In genomic region chr17:47065307-47065901, GRCm38 (mm10) we compare ENCODE assay signal across 11 mouse cellular contexts. TPM values are rescaled to one million over a fixed set of nuclear protein-coding genes. Genes with fewer than 3 reads are reported as not detected.
DNase-seq lines count a peak whose midpoint lies in the region; ATAC-seq and TF ChIP-seq lines count a peak whose summit lies in the region.
"Had no signal": no experiment of that assay in that cellular context is flagged by ENCODE, and none has a peak within 500 bp of the region (broad histone marks: within the 10 kb centered on the region; RNA-seq: fewer than 3 reads in every experiment).

No protein-coding gene starts in this region.

- H3K9me3 ChIP-seq in kidney, embryonic 14.5 days (ENCODE audit: control insufficient read depth, low read length) = no peaks in the 10 kb centered on the region
- H3K9me3 ChIP-seq in forebrain, embryonic 11.5 days (ENCODE audit: control insufficient read depth, low read length) = no peaks in the 10 kb centered on the region
- H3K9me3 ChIP-seq in forebrain, embryonic 13.5 days (replicated peaks) = no peaks in the 10 kb centered on the region
- H3K9me3 ChIP-seq: embryonic facial prominence, embryonic 13.5 days; heart, embryonic 15.5 days had no signal

- no peak overlapping the region for H3K9ac ChIP-seq in kidney, embryonic 14.5 days (ENCODE audit: low read depth, low read length)
- H3K9ac ChIP-seq in forebrain, embryonic 11.5 days (ENCODE audit: low read length) = no peak overlapping the region
- H3K9ac ChIP-seq in forebrain, embryonic 13.5 days = no peak overlapping the region
- H3K9ac ChIP-seq: embryonic facial prominence, embryonic 13.5 days; heart, embryonic 15.5 days; lung, embryonic 14.5 days had no signal

- no peak for TF ChIP-seq CTCF in kidney, adult 2 months (conservative IDR thresholded peaks at IDR 0.05; ENCODE audit: insufficient read depth, insufficient read length, low read depth, low read length)
- TF ChIP-seq CTCF in embryonic fibroblast, embryonic 13.5 days (IDR thresholded peaks at IDR 0.05; ENCODE audit: borderline replicate concordance, insufficient read depth, low read length) = no peak

- H3K27me3 ChIP-seq in kidney, adult 2 months (replicated peaks; ENCODE audit: control insufficient read depth, insufficient read depth, low read length) = no peaks in the 10 kb centered on the region
- no peaks in the 10 kb centered on the region for H3K27me3 ChIP-seq in kidney, embryonic 14.5 days (ENCODE audit: control insufficient read depth, insufficient read depth, low read length)
- no peaks in the 10 kb centered on the region for H3K27me3 ChIP-seq in forebrain, embryonic 11.5 days (ENCODE audit: control insufficient read depth, insufficient read depth, low read length)
- no peaks in the 10 kb centered on the region for H3K27me3 ChIP-seq in forebrain, embryonic 13.5 days
- H3K27me3 ChIP-seq: embryonic facial prominence, embryonic 13.5 days; heart, embryonic 15.5 days had no signal

- ATAC-seq in kidney, embryonic 14.5 days (ENCODE audit: low FRiP score, low TSS enrichment) = no peak
- no peak for ATAC-seq in forebrain, embryonic 11.5 days (replicated peaks; ENCODE audit: low FRiP score)
- no peak for ATAC-seq in forebrain, embryonic 13.5 days

- H3K27ac ChIP-seq in kidney, adult 2 months (ENCODE audit: insufficient read depth, low read depth, low read length) = peak overlapping the region; percentile 90
- no peak overlapping the region for H3K27ac ChIP-seq in kidney, embryonic 14.5 days (ENCODE audit: low read depth, low read length)
- peak overlapping the region; percentile 48; the same call in 1 of the 2 replicates for H3K27ac ChIP-seq in embryonic fibroblast, embryonic 13.5 days (ENCODE audit: insufficient read depth, low read length)
- H3K27ac ChIP-seq in forebrain, embryonic 11.5 days (ENCODE audit: low read depth, low read length) = no peak overlapping the region
- no peak overlapping the region for H3K27ac ChIP-seq in forebrain, embryonic 13.5 days
- H3K27ac ChIP-seq: embryonic facial prominence, embryonic 13.5 days; heart, embryonic 15.5 days had no signal

- 63% methylated on average over 4 of the region's 4 CpGs for WGBS in kidney, adult 2 months
- 78% methylated on average over 4 of the region's 4 CpGs for WGBS in kidney, embryonic 14.5 days
- 81% methylated on average over 4 of the region's 4 CpGs for WGBS in forebrain, embryonic 11.5 days
- 76% methylated on average over 4 of the region's 4 CpGs for WGBS in forebrain, embryonic 13.5 days

- no peaks in the 10 kb centered on the region for H3K36me3 ChIP-seq in kidney, adult 2 months (ENCODE audit: control insufficient read depth, insufficient read depth, low read length)
- no peaks in the 10 kb centered on the region for H3K36me3 ChIP-seq in kidney, embryonic 14.5 days (ENCODE audit: control insufficient read depth, insufficient read depth, low read length)
- H3K36me3 ChIP-seq in forebrain, embryonic 11.5 days (ENCODE audit: control insufficient read depth, insufficient read depth, low read length) = no peaks in the 10 kb centered on the region
- no peaks in the 10 kb centered on the region for H3K36me3 ChIP-seq in forebrain, embryonic 13.5 days (ENCODE audit: poor library complexity, severe bottlenecking)
- H3K36me3 ChIP-seq: embryonic facial prominence, embryonic 13.5 days; heart, embryonic 15.5 days had no signal

- H3K4me3 ChIP-seq in kidney, adult 2 months (ENCODE audit: insufficient read depth, low read depth, low read length) = no peak overlapping the region
- no peak overlapping the region for H3K4me3 ChIP-seq in kidney, embryonic 14.5 days (ENCODE audit: low read length)
- H3K4me3 ChIP-seq in embryonic fibroblast, embryonic 13.5 days (ENCODE audit: insufficient read depth, low read length) = no peak overlapping the region
- no peak overlapping the region for H3K4me3 ChIP-seq in forebrain, embryonic 11.5 days (ENCODE audit: low read depth, low read length)
- no peak overlapping the region for H3K4me3 ChIP-seq in forebrain, embryonic 13.5 days
- H3K4me3 ChIP-seq: embryonic facial prominence, embryonic 13.5 days; heart, embryonic 15.5 days had no signal

- no peak for TF ChIP-seq POLR2A in kidney, adult 2 months (IDR thresholded peaks at IDR 0.05; ENCODE audit: low read depth, low read length)
- no peak for TF ChIP-seq POLR2A in embryonic fibroblast, embryonic 13.5 days (IDR thresholded peaks at IDR 0.05; ENCODE audit: low read depth, low read length)

- no peak overlapping the region for H3K4me2 ChIP-seq in kidney, embryonic 14.5 days (replicated peaks; ENCODE audit: low read depth, low read length)
- H3K4me2 ChIP-seq in forebrain, embryonic 11.5 days (ENCODE audit: low read depth, low read length, severe bottlenecking) = no peak overlapping the region
- H3K4me2 ChIP-seq in forebrain, embryonic 13.5 days = no peak overlapping the region
- H3K4me2 ChIP-seq: embryonic facial prominence, embryonic 13.5 days; heart, embryonic 15.5 days; lung, embryonic 14.5 days had no signal

- DNase-seq in kidney, adult 2 months = peak; percentile 61
- peak; percentile 79 for DNase-seq in Muller cell, postnatal 12 days (ENCODE audit: inconsistent ontology term)
- peak; percentile 56 to 62 for DNase-seq in kidney, postnatal 36 days
- no peak for DNase-seq in thymus, adult 18-20 months
- no peak for DNase-seq in forebrain, embryonic 11.5 days (ENCODE audit: low spot score)
- DNase-seq: lung, embryonic 14.5 days had no signal

- peaks cover 16% of the 10 kb centered on the region for H3K4me1 ChIP-seq in kidney, adult 2 months (ENCODE audit: control insufficient read depth, insufficient read depth, low read length)
- no peaks in the 10 kb centered on the region for H3K4me1 ChIP-seq in kidney, embryonic 14.5 days (ENCODE audit: control insufficient read depth, insufficient read depth, low read length)
- 0 out of 2 replicates have a peak, but pooled peaks cover 3% of the 10 kb centered on the region for H3K4me1 ChIP-seq in embryonic fibroblast, embryonic 13.5 days (ENCODE audit: control insufficient read depth, insufficient read depth, low read length)
- no peaks in the 10 kb centered on the region for H3K4me1 ChIP-seq in forebrain, embryonic 11.5 days (replicated peaks; ENCODE audit: control insufficient read depth, insufficient read depth, low read length)
- no peaks in the 10 kb centered on the region for H3K4me1 ChIP-seq in forebrain, embryonic 13.5 days
- H3K4me1 ChIP-seq: embryonic facial prominence, embryonic 13.5 days; heart, embryonic 15.5 days had no signal

RNA-seq across cellular contexts. Expression of gene Ubr2, which starts 55.0 kb away (rescaled TPM):
- polyA plus RNA-seq in kidney, adult 2 months (2012; rRNA removed) = 25.3 and 27.2 TPM in 2 replicates
- polyA plus RNA-seq in kidney, embryonic 14.5 days (2014; fragmentation: Nextera tagmentation; extraction: Ambion mirVana) = 18.9 and 30.4 TPM in 2 replicates
- polyA plus RNA-seq in embryonic fibroblast, embryonic 13.5 days (2011; ENCODE audit: insufficient read length, low read depth, missing spikeins) = 69.1 and 71.8 TPM in 2 replicates
- 20.4 and 21.2 TPM in 2 replicates for polyA plus RNA-seq in forebrain, embryonic 11.5 days (2014; fragmentation: Nextera tagmentation; extraction: Ambion mirVana)
- polyA plus RNA-seq in forebrain, embryonic 13.5 days (2015; fragmentation: Nextera tagmentation; extraction: Ambion mirVana) = 11.8 and 13.7 TPM in 2 replicates

Comparison
In these comparisons a context has a peak if more than half of its experiments do, and no peak if none do; other contexts are left out.
1. H3K27ac ChIP-seq: peak in kidney, adult 2 months (single experiment) and embryonic fibroblast, embryonic 13.5 days (single experiment); none in kidney, embryonic 14.5 days (single experiment), forebrain, embryonic 11.5 days (single experiment) and forebrain, embryonic 13.5 days (single experiment).
2. DNase-seq: peak in kidney, adult 2 months (single experiment), Muller cell, postnatal 12 days (single experiment) and kidney, postnatal 36 days (2 of 2); none in thymus, adult 18-20 months (0 of 2) and forebrain, embryonic 11.5 days (single experiment).